Mouse (Mus musculus): ENCODE data around the gene Zcchc3.

GRCm38 (mm10) chr2:152411471-152411870, 3.4 kb downstream of the Zcchc3 start:
- no peak for TF ChIP-seq CTCF (IDR thresholded peaks at IDR 0.05; ENCODE audit: borderline replicate concordance, extremely low read depth, insufficient read depth, insufficient read length)
- TF ChIP-seq POLR2A (IDR thresholded peaks at IDR 0.05; ENCODE audit: borderline replicate concordance, extremely low read depth, insufficient read depth, insufficient read length, poor library complexity, severe bottlenecking) = no peak

Measured in brain, embryonic 14.5 days (tissue).